Mouse (Mus musculus): ENCODE data around the gene U2af2.

The U2af2 gene

GRCm38 (mm10) chr7:5112701-5113100 is 50.8 kb downstream of the U2af2 start:
- DNase-seq (ENCODE audit: low read depth, low spot score): no peak

GRCm38 (mm10) chr7:5116850-5117249 is 54.9 kb downstream of the U2af2 start, which contains the start of gene Rfpl4:
Gene Rfpl4, minus strand, starts transcription at chr7:5116950.
- no peak for DNase-seq (ENCODE audit: low read depth, low spot score)

DNA sequence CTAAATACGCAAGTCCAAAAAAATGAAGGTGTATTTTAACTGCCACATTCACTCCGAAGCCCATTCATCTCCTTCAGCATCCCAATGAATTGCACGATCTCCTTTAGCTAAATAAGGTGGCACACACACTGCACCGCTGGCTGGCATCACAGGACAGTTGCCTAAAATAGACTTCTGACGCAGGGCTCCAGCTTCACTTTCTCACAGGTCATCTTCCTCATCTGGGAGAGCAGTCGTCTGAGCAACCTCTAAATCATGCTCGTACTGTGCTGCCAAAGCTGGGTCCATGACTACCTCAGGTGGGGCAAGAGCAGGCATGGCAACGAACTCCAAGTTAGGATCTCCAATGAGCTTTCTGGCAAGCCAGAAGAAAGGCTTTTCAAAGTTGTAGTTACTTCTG is 63.1 kb downstream of the U2af2 start:
- peak; percentile 22 for DNase-seq (ENCODE audit: low read depth, low spot score)

- peak; percentile 35 for DNase-seq (ENCODE audit: low read depth, low spot score)
These were observed 63.8 kb downstream of the U2af2 start, which contains the start of gene Rasl2-9 for GRCm38 (mm10) chr7:5125549-5126406. Gene Rasl2-9, minus strand, starts transcription at chr7:5125950.

All from skeletal muscle tissue, adult 2 months (tissue).